Mouse (Mus musculus): ENCODE results near the gene 4930523C07Rik. TPM values are rescaled to one million over a fixed set of nuclear protein-coding genes. Genes with fewer than 3 reads are reported as not detected.

The 4930523C07Rik gene
- total RNA-seq (2021), result 10 to 100 TPM; 21.4 to 23.6 TPM
- long read RNA-seq, experiment 1, full-length matches to known transcripts, result 10 of 26 reads
- long read RNA-seq, experiment 1, partial matches to known transcripts, result 0 of 26 reads
- long read RNA-seq, experiment 1, other reads (novel, unspliced or antisense), result 16 of 26 reads
- long read RNA-seq, experiment 2, full-length matches to known transcripts, result 3 of 13 reads
- long read RNA-seq, experiment 2, partial matches to known transcripts, result 0 of 13 reads
- long read RNA-seq, experiment 2, other reads (novel, unspliced or antisense), result 10 of 13 reads

GRCm38 (mm10) chr1:160044237-160045021, at the start of gene 4930523C07Rik:
TSS of gene 4930523C07Rik (plus strand) at chr1:160044382.
- peak; percentile 90 to 92 for DNase-seq

GRCm38 (mm10) chr1:159997329-159997728, 46.9 kb upstream of the 4930523C07Rik start:
- no peak for DNase-seq

- no peak for DNase-seq
Measured at GRCm38 (mm10) chr1:159998349-159998748, 45.8 kb upstream of the 4930523C07Rik start.

- no peak for DNase-seq
Measured at GRCm38 (mm10) chr1:159999232-159999631, 45.0 kb upstream of the 4930523C07Rik start.

- peak in 1 of 2 experiments; percentile 35 for DNase-seq
Measured at GRCm38 (mm10) chr1:160005319-160005718, 38.9 kb upstream of the 4930523C07Rik start.

- no peak for DNase-seq
Measured at GRCm38 (mm10) chr1:160006919-160007588, 37.1 kb upstream of the 4930523C07Rik start.

DNA sequence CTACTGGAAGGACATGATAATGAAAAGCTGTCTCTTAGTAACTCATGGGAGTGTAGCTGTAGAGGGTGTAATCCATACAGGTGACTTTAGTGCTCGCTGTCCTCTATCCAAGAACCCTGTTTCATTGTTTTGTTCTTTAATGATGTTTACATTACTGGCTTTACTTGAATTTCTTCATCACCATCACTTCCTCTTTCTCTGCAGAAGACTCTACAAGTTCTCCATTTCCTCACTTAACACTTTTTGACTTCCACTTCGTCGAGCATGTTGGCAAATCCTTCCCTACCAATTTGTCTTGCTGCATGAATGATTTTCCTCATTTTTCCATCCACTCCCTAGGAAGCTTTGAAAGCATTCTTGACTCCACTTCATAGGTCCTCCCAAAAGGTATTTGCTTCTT, 31.1 kb upstream of the 4930523C07Rik start:
- no peak for DNase-seq

DNA sequence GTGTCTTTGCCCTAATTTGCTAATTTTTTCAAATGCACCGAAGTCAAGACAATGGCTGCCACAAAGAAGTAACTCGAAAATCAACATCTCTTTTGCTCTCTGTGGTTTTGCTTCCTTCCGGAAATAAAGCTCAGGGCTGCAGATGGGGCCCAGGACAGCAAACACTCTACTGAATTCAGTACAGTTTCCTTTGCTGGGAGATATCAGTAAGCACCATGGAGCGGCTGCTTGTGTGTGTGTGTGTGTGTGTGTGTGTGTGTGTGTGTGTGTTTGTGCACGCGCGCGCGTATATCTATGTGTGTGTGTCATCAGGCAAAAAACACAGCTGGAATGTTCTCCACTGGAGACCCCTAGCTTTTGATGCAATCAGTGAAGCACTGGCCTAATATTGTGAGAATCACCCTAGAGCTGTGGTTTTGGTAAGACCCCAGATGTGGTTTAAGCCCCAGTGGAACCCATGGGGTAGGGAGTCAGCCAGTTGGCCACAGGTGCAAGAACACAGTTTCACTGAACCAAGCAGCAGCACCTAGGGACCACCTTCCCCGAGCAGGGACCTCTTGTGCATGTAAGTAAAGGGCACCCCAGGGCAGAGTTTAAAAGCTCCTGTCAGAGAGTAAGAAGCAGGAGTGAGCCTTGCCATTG, 19.7 kb upstream of the 4930523C07Rik start:
- DNase-seq, result no peak

GRCm38 (mm10) chr1:160025146-160025894, 18.9 kb upstream of the 4930523C07Rik start:
- no peak for DNase-seq

- no peak for DNase-seq
Measured at GRCm38 (mm10) chr1:160025895-160026255, 18.3 kb upstream of the 4930523C07Rik start.

GRCm38 (mm10) chr1:160027939-160028338, 16.2 kb upstream of the 4930523C07Rik start:
- no peak for DNase-seq

GRCm38 (mm10) chr1:160033948-160034598, 10.1 kb upstream of the 4930523C07Rik start:
- DNase-seq, result no peak

DNA sequence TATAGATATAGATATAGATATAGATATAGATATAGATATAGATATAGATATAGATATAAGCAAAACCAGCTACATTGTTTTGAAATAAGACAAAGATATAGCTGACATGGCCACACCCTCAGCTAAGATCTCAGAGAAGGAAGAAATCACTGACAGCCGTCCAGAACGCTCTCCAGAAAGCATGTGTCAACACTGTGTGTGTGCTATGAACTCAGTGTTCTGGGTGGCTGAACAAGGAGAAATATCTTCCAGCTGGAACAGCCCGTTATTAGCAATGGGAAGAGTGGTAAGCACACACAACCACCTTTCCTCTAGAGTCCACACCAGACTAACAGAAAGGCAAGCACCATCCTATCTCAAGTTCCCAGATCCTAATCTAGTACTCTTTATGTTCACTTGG, 8.6 kb upstream of the 4930523C07Rik start:
- DNase-seq, result peak in 1 of 2 experiments; percentile 62

DNA sequence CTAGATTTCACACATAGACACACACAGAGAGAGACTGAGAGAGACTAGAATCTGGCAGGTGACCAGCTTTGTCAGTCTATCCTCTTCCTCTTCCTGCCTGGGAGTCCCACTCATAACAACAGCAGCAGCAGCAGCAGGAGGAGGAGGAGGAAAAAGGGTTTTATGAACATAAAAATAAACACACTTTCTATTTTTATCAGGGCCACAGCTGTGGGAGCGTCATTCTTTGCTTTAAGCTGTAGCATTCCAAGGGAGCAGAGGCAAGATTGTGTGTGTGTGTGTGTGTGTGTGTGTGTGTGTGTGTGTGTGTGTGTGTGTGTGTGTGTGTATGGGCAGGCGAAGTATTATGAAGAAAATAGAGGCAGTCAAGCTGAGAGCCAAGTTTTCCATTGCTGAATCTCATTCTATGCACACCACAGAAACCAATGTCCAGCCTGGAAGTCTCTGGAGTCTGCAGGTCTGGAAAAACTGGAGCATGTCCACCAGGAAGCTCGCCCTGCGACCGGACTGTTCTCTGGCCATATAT, 7.1 kb upstream of the 4930523C07Rik start:
- DNase-seq, result peak; percentile 67 to 85

DNA sequence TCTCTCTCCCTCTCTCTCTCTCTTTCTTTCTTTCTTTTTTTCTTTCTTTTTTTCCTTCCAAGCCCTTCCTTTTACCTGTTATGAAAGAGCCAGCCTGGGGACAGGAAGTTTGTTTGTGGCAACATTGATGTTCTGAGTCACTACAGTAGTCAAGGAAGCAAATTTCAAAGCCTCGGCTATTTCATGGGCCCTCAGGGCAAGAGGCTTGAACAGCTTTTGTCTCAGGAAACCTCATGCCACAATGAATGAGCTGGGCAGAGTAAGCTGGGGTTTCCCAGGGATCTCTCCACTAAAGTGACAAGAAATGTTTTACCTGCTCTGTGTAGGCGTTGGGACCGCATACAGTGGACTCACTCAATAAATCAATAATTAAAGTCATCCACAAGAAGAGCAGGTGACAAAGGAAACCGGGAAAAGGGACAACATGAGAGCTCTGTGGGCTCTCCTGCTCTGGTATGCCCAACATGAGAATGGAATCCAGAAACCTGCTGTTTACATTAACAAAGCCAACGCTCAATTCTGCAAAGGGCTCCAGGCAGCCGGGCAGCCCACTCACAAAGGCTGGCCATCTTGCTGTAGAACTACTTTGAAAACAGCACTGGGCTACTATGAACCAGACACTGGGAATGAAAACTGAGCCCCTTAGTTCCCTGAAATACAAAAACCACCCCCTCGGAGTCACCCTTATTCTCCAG, 4.1 kb upstream of the 4930523C07Rik start:
- DNase-seq, result no peak

DNA sequence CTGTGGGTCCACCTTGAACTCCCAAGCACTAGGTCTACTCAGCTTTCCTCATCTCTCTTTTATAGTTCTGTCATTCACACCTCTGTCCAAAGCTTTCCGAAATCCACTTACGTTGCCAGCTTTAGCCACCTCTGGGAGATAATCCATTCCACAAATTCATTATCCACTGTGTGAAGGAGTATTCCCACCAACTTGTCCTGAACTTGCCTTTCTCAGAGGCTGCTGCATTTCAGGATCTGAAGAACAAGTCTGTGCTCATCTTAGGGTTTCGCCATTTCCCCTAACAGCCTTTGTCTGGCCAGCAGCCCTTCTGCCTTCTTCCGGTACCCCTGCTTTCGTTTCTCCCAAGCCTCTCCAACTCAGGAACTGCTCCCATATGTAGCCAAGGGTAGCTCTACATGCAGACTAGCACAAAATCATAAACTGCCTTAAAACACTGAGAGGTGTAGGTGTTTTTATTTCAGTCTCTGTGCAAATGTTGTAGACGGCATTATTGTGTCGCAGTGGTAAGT, 2.9 kb upstream of the 4930523C07Rik start:
- DNase-seq, result no peak

DNA sequence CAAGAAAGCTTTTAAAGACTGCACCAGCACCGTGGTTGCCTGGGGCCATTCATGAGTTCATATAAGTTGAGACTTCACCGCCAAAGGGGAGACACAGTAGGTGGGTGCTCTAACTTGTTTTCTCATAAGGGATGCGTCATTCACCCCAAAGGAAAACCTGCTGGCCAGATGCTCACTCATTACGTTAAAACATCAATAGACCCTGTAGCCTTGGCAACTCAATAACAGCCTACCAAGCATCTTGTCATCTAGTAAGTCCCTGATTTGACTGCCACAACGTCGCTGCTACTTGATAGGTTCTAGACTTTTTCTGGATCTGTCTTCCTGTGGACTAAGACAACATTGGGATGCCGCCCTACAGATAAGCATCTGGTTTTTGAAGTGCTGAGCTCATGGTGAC, 1.8 kb upstream of the 4930523C07Rik start:
- DNase-seq, result no peak

DNA sequence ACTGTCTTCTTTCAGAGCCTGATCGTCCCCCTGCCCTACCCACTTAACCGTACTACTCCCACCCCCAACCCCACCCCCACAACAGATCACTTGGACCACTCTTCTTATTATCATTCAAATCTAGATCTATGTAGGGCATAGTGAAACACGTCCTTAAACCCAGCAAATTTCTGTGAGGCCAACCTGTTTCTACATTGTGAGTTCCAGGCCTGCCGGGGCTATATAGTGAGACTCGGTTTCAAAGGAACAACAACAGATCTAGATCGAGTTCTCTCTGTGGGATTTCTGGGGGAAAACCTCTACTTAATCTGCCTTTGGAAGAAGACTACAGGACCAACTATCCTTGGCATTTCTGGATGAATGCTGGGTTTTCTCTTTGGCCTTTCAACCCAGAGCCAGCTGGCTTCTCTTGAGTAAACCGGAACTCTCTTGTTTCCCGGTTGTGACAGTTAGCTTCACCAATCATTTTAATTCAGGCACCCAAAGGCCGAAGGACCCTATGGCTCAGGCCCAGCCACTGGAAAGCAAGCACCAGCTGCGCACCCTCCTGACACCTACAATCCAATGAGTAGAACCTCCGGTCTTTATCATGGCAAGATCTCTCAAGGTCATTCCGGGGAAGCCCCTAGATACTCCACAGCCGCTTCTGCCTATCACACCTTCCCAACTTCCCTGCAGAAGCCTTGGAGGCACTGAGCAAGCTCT, 759 bp upstream of the 4930523C07Rik start:
- DNase-seq, result no peak

- DNase-seq, result peak; percentile 71 to 72
Measured at GRCm38 (mm10) chr1:160045056-160045715, 1.0 kb downstream of the 4930523C07Rik start.
